Mouse (Mus musculus): ENCODE measurements at regions not wholly inside any gene's neighbourhood (a gene's known extent, or its start where the extent isn't known, plus 50 kb on each side); places are given as distances from the start of the nearest gene placed in this dataset.

GRCm38 (mm10) chr2:166351581-166351980, 196.1 kb upstream of the Sulf2 start:
- Histone ChIP-seq H3K9ac (replicated peaks) (no peak overlapping the region), H3K27ac (ENCODE audit: low read depth) (no peak overlapping the region), H3K4me1 (ENCODE audit: insufficient read depth) (peaks cover 3% of the 10 kb centered on the region), H3K27me3 (ENCODE audit: insufficient read depth, low read length) (no peaks in the 10 kb centered on the region), H3K9me3 (ENCODE audit: low read length) (no peaks in the 10 kb centered on the region), H3K36me3 (replicated peaks; ENCODE audit: insufficient read depth, low read length) (no peaks in the 10 kb centered on the region), H3K4me3 (ENCODE audit: low read depth, low read length) (no peak overlapping the region), H3K4me2 (ENCODE audit: low read depth, low read length) (no peak overlapping the region)
- DNase-seq (no peak), ATAC-seq (no peak)
- 86% methylated on average over 9 of the region's 9 CpGs for WGBS (ENCODE audit: insufficient replicate concordance)
- TF ChIP-seq CTCF (IDR thresholded peaks at IDR 0.05; ENCODE audit: low read depth) (no peak), EP300 (IDR thresholded peaks at IDR 0.05; ENCODE audit: low read depth) (no peak)

DNA sequence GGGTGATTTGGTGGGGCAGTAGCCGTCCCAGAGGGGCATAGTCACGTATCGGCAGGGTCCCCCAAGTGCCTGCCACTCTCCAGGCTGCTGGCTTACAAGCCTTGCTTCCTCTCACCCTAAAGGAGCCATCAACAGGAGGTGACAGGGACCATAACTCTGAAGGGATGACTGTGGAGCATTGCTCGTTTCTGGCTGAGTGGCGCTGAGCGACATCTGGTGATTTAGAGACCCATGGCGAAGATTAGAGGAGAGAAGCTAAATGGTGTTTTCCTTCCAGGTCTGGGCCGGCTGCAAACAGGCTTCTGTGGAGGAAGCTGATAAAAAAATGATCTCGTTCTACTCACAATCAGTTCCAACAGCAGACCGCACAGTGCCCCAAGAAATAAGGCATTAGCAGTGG, 193.2 kb upstream of the Sulf2 start:
- ATAC-seq (no peak), DNase-seq (no peak)
- H3K27ac ChIP-seq (ENCODE audit: low read depth) = no peak overlapping the region
- H3K9me3 ChIP-seq (ENCODE audit: low read length) = no peaks in the 10 kb centered on the region
- no peak overlapping the region for H3K9ac ChIP-seq (replicated peaks)
- H3K4me2 ChIP-seq (ENCODE audit: low read depth, low read length) = no peak overlapping the region
- peaks cover 3% of the 10 kb centered on the region for H3K4me1 ChIP-seq (ENCODE audit: insufficient read depth)
- no peaks in the 10 kb centered on the region for H3K27me3 ChIP-seq (ENCODE audit: insufficient read depth, low read length)
- TF ChIP-seq EP300 (IDR thresholded peaks at IDR 0.05; ENCODE audit: low read depth) (no peak), CTCF (IDR thresholded peaks at IDR 0.05; ENCODE audit: low read depth) (no peak)
- no peaks in the 10 kb centered on the region for H3K36me3 ChIP-seq (replicated peaks; ENCODE audit: insufficient read depth, low read length)
- H3K4me3 ChIP-seq (ENCODE audit: low read depth, low read length) = no peak overlapping the region
- WGBS (ENCODE audit: insufficient replicate concordance) = 36% methylated on average over 10 of the region's 10 CpGs

GRCm38 (mm10) chr2:166346421-166347182, 191.1 kb upstream of the Sulf2 start:
- Histone ChIP-seq H3K36me3 (replicated peaks; ENCODE audit: insufficient read depth, low read length) (no peaks in the 10 kb centered on the region), H3K4me3 (ENCODE audit: low read depth, low read length) (no peak overlapping the region), H3K27me3 (ENCODE audit: insufficient read depth, low read length) (no peaks in the 10 kb centered on the region), H3K4me1 (ENCODE audit: insufficient read depth) (no peaks in the 10 kb centered on the region), H3K9me3 (ENCODE audit: low read length) (no peaks in the 10 kb centered on the region), H3K27ac (ENCODE audit: low read depth) (no peak overlapping the region), H3K9ac (replicated peaks) (no peak overlapping the region), H3K4me2 (ENCODE audit: low read depth, low read length) (no peak overlapping the region)
- DNase-seq (no peak), ATAC-seq (no peak)
- WGBS (ENCODE audit: insufficient replicate concordance) = 63% methylated on average over 18 of the region's 18 CpGs
- TF ChIP-seq CTCF (IDR thresholded peaks at IDR 0.05; ENCODE audit: low read depth) (no peak), EP300 (IDR thresholded peaks at IDR 0.05; ENCODE audit: low read depth) (no peak)

DNA sequence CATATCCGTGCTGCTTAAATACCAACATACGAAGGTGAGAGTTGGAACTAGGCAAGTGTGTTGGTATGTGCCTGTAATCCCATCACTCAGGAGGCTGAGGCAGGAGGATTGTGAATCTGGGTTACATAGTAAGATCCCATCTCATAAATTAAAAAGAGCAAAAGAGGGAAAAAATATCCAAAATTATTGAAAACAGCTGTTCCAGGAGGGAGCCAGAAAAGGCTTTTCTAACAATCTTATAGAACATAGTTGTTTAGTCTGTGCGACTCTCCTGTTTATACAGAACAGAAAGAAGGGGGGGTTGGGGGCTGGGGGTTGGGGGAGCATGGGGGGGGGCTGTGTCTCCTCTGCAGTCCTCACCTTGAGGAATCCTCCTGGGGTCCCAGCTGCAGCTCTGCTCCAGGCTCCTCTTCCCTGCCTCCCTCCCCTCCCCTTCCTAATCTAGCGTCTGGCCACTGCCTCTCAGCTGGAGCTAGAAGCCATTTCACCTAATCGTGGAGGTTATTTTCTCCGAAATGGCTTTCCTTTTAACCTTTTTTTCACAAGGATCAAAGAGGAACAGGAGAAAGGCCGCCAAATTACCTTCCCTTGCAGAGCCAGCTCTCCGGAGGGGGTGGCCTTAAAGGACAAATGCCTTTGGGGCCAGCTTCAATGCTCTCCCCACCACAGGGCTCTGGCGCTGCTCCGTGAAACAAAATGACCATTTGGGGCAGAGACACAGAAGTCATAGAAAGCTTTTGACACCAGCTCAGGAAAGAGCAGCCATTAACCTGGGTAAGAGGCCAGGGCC, 188.3 kb upstream of the Sulf2 start:
- no peaks in the 10 kb centered on the region for H3K36me3 ChIP-seq (replicated peaks; ENCODE audit: insufficient read depth, low read length)
- H3K4me2 ChIP-seq (ENCODE audit: low read depth, low read length) = no peak overlapping the region
- no peak overlapping the region for H3K9ac ChIP-seq (replicated peaks)
- H3K27ac ChIP-seq (ENCODE audit: low read depth) = no peak overlapping the region
- no peak overlapping the region for H3K4me3 ChIP-seq (ENCODE audit: low read depth, low read length)
- no peaks in the 10 kb centered on the region for H3K27me3 ChIP-seq (ENCODE audit: insufficient read depth, low read length)
- DNase-seq (no peak), ATAC-seq (no peak)
- no peaks in the 10 kb centered on the region for H3K9me3 ChIP-seq (ENCODE audit: low read length)
- H3K4me1 ChIP-seq (ENCODE audit: insufficient read depth) = no peaks in the 10 kb centered on the region
- TF ChIP-seq EP300 (IDR thresholded peaks at IDR 0.05; ENCODE audit: low read depth) = no peak
- no peak for TF ChIP-seq CTCF (IDR thresholded peaks at IDR 0.05; ENCODE audit: low read depth)
- WGBS (ENCODE audit: insufficient replicate concordance) = 55% methylated on average over 10 of the region's 10 CpGs

DNA sequence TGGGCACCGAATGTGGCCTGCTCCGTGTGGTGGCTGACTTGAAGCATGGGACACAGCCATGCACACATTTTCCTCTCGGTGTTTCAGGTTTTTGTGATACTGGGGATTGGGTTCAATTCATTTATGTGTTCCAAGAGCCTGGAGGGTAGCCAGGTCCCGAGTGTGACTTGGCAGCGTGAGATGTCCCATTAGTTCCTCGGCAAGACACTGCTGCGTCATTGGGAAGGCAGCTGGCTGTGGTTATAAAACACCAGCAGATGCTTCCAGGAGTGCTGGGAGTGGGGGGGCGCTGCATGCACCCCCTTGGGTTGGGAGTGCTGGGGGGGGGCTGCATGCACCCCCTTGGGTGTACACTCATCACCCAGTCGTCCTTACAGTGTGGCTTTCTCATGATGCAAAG, 186.9 kb upstream of the Sulf2 start:
- Histone ChIP-seq H3K9ac (replicated peaks) (no peak overlapping the region), H3K27ac (ENCODE audit: low read depth) (no peak overlapping the region), H3K9me3 (ENCODE audit: low read length) (no peaks in the 10 kb centered on the region), H3K36me3 (replicated peaks; ENCODE audit: insufficient read depth, low read length) (no peaks in the 10 kb centered on the region), H3K4me2 (ENCODE audit: low read depth, low read length) (no peak overlapping the region), H3K4me1 (ENCODE audit: insufficient read depth) (no peaks in the 10 kb centered on the region), H3K4me3 (ENCODE audit: low read depth, low read length) (no peak overlapping the region), H3K27me3 (ENCODE audit: insufficient read depth, low read length) (no peaks in the 10 kb centered on the region)
- WGBS (ENCODE audit: insufficient replicate concordance) = 76% methylated on average over 9 of the region's 9 CpGs
- DNase-seq = no peak
- ATAC-seq = no peak
- TF ChIP-seq EP300 (IDR thresholded peaks at IDR 0.05; ENCODE audit: low read depth) (no peak), CTCF (IDR thresholded peaks at IDR 0.05; ENCODE audit: low read depth) (no peak)

GRCm38 (mm10) chr2:166340196-166340595, 184.7 kb upstream of the Sulf2 start:
- 82% methylated on average over 9 of the region's 9 CpGs for WGBS (ENCODE audit: insufficient replicate concordance)

More at GRCm38 (mm10) chr2:166340196-166340595, 184.7 kb upstream of the Sulf2 start:
- H3K9ac ChIP-seq (replicated peaks) = no peak overlapping the region
- no peak overlapping the region for H3K4me3 ChIP-seq (ENCODE audit: low read depth, low read length)
- no peak overlapping the region for H3K27ac ChIP-seq (ENCODE audit: low read depth)
- no peak for DNase-seq
- no peak overlapping the region for H3K4me2 ChIP-seq (ENCODE audit: low read depth, low read length)
- H3K4me1 ChIP-seq (ENCODE audit: insufficient read depth) = no peaks in the 10 kb centered on the region
- no peaks in the 10 kb centered on the region for H3K27me3 ChIP-seq (ENCODE audit: insufficient read depth, low read length)
- H3K9me3 ChIP-seq (ENCODE audit: low read length) = no peaks in the 10 kb centered on the region
- TF ChIP-seq CTCF (IDR thresholded peaks at IDR 0.05; ENCODE audit: low read depth) (no peak), EP300 (IDR thresholded peaks at IDR 0.05; ENCODE audit: low read depth) (no peak)
- no peak for ATAC-seq
- H3K36me3 ChIP-seq (replicated peaks; ENCODE audit: insufficient read depth, low read length) = no peaks in the 10 kb centered on the region

All from liver, postnatal 0 days (tissue).